Mouse (Mus musculus) CH12.LX (cell line): ENCODE data around the gene Mybpc1. TPM values are rescaled to one million over a fixed set of nuclear protein-coding genes. Genes with fewer than 3 reads are reported as not detected.

Experiments
- DNase-seq: peaks from one replicate; pipeline ENCODE4 v3.0.0-alpha.2; 2013; ENCODE audit errors: extremely low read depth
- H3K27ac ChIP-seq: 2 replicates; pipeline ENCODE4 v1.5.1; 2012; ENCODE audit warnings: low read depth, mild to moderate bottlenecking, control low read depth, moderate library complexity; ENCODE audit not compliant: insufficient read depth
- H3K27me3 ChIP-seq: replicated peaks from 2 replicates; pipeline ENCODE3; 2012; ENCODE audit warnings: inconsistent platforms
- H3K36me3 ChIP-seq, 2 experiments: replicated peaks in 1 of 2; 2 replicates each; pipeline versions ENCODE3 to v1.6.1; 2012; ENCODE audit warnings: inconsistent platforms in 1 of 2, low read length in 1 of 2, mild to moderate bottlenecking in 1 of 2, mixed read lengths in 1 of 2, moderate library complexity in 1 of 2; ENCODE audit not compliant: control insufficient read depth in 1 of 2, insufficient read depth in 1 of 2
- H3K4me1 ChIP-seq, 2 experiments: 2 replicates each; pipeline ENCODE4 v1.6.1; 2012; ENCODE audit warnings: inconsistent platforms in 1 of 2, moderate library complexity in 1 of 2; ENCODE audit not compliant: insufficient read depth in 2 of 2, control insufficient read depth in 1 of 2
- H3K4me2 ChIP-seq: 2 replicates; pipeline ENCODE4 v1.6.1; 2012; ENCODE audit warnings: low read depth, mild to moderate bottlenecking, control low read depth; ENCODE audit not compliant: poor library complexity, insufficient read depth, severe bottlenecking
- H3K4me3 ChIP-seq, 3 experiments: fragments of 150-350 bp in 1 of 3; sonication (generic) in 1 of 3; replicated peaks in 1 of 3; 2 replicates each; pipeline versions ENCODE3 to v1.5.1; 2011 to 2012; ENCODE audit warnings: low read depth in 2 of 3, low read length in 2 of 3, mild to moderate bottlenecking in 2 of 3, moderate library complexity in 2 of 3, control low read depth in 1 of 3, improper control_type of control experiment in 1 of 3, inconsistent platforms in 1 of 3, mixed read lengths in 1 of 3; ENCODE audit not compliant: poor library complexity in 1 of 3
- H3K79me2 ChIP-seq: replicated peaks from 2 replicates; pipeline ENCODE4 v1.6.1; 2012; ENCODE audit warnings: mild to moderate bottlenecking, moderate library complexity; ENCODE audit not compliant: control insufficient read depth, poor library complexity, insufficient read depth, severe bottlenecking; ENCODE audit errors: extremely low read depth
- H3K9ac ChIP-seq: 2 replicates; pipeline ENCODE4 v1.6.1; 2012; ENCODE audit warnings: low read depth, mild to moderate bottlenecking, control low read depth, moderate library complexity; ENCODE audit not compliant: insufficient read depth
- H3K9me3 ChIP-seq: replicated peaks from 2 replicates; pipeline ENCODE3; 2012; ENCODE audit warnings: low read length, inconsistent platforms, mixed read lengths
- BHLHE40 ChIP-seq: IDR thresholded peaks from 2 replicates; pipeline ENCODE4 v1.6.1; 2011; ENCODE audit warnings: mild to moderate bottlenecking, low read depth, low read length, improper control_type of control experiment
- CHD2 ChIP-seq: IDR thresholded peaks from 2 replicates; pipeline ENCODE4 v1.6.1; 2011; ENCODE audit warnings: low read length, improper control_type of control experiment
- CTCF ChIP-seq, 2 experiments: IDR thresholded peaks in 1 of 2; conservative IDR thresholded peaks in 1 of 2; 2 replicates each; pipeline ENCODE4 v1.5.1; 2011 to 2012; ENCODE audit warnings: low read depth in 2 of 2, low read length in 2 of 2, improper control_type of control experiment in 1 of 2, inconsistent platforms in 1 of 2, mild to moderate bottlenecking in 1 of 2, moderate library complexity in 1 of 2
- ELF1 ChIP-seq: IDR thresholded peaks from 2 replicates; pipeline ENCODE4 v1.6.1; 2014; ENCODE audit warnings: low read depth, mild to moderate bottlenecking, inconsistent platforms, low read length, improper control_type of control experiment
- EP300 ChIP-seq: IDR thresholded peaks from 2 replicates; pipeline ENCODE4 v1.6.1; 2011; ENCODE audit warnings: low read length, improper control_type of control experiment
- ETS1 ChIP-seq: conservative IDR thresholded peaks from 2 replicates; pipeline ENCODE4 v1.6.1; 2012; ENCODE audit warnings: low read depth, mild to moderate bottlenecking, inconsistent platforms, low read length, improper control_type of control experiment, moderate library complexity
- GABPA ChIP-seq: IDR thresholded peaks from 2 replicates; pipeline ENCODE4 v1.6.1; 2012; ENCODE audit warnings: low read depth, low read length, improper control_type of control experiment, inconsistent platforms; ENCODE audit not compliant: insufficient replicate concordance
- HCFC1 ChIP-seq: IDR thresholded peaks from 2 replicates; pipeline ENCODE4 v1.6.1; 2012; ENCODE audit warnings: low read depth, mild to moderate bottlenecking, inconsistent platforms, low read length, improper control_type of control experiment
- IRF4 ChIP-seq: IDR thresholded peaks from 2 replicates; pipeline ENCODE4 v1.6.1; 2014; ENCODE audit warnings: low read depth, mild to moderate bottlenecking, inconsistent platforms, low read length, improper control_type of control experiment
- JUN ChIP-seq: IDR thresholded peaks from 2 replicates; pipeline ENCODE4 v1.6.1; 2011; ENCODE audit warnings: low read depth, mild to moderate bottlenecking, low read length, improper control_type of control experiment, moderate library complexity; ENCODE audit not compliant: insufficient read depth
- JUND ChIP-seq: conservative IDR thresholded peaks from 2 replicates; pipeline ENCODE4 v1.6.1; 2011; ENCODE audit warnings: low read depth, low read length, improper control_type of control experiment
- MAX ChIP-seq: IDR thresholded peaks from 2 replicates; pipeline ENCODE4 v1.6.1; 2011; ENCODE audit warnings: low read length, improper control_type of control experiment
- MAZ ChIP-seq: IDR thresholded peaks from 2 replicates; pipeline ENCODE4 v1.6.1; 2012; ENCODE audit warnings: low read depth, mild to moderate bottlenecking, inconsistent platforms, low read length, improper control_type of control experiment, moderate library complexity
- MEF2A ChIP-seq: IDR thresholded peaks from 2 replicates; pipeline ENCODE4 v1.6.1; 2014; ENCODE audit warnings: low read depth, mild to moderate bottlenecking, inconsistent platforms, low read length, improper control_type of control experiment, borderline replicate concordance
- MXI1 ChIP-seq: IDR thresholded peaks from 2 replicates; pipeline ENCODE4 v1.6.1; 2011; ENCODE audit warnings: mild to moderate bottlenecking, low read depth, low read length, improper control_type of control experiment
- MYC ChIP-seq: IDR thresholded peaks from 2 replicates; pipeline ENCODE4 v1.6.1; 2011; ENCODE audit warnings: low read depth, mild to moderate bottlenecking, improper control_type of control experiment, low read length
- NRF1 ChIP-seq: IDR thresholded peaks from 2 replicates; pipeline ENCODE4 v1.6.1; 2014; ENCODE audit warnings: low read depth, mild to moderate bottlenecking, inconsistent platforms, low read length, improper control_type of control experiment, moderate library complexity
- PAX5 ChIP-seq: IDR thresholded peaks from 2 replicates; pipeline ENCODE4 v1.6.1; 2012; ENCODE audit warnings: low read length, inconsistent platforms, mixed read lengths
- POLR2A ChIP-seq: IDR thresholded peaks from 2 replicates; pipeline ENCODE4 v1.6.1; 2011; ENCODE audit warnings: low read depth, mild to moderate bottlenecking, improper control_type of control experiment, low read length
- RAD21 ChIP-seq: IDR thresholded peaks from 2 replicates; pipeline ENCODE4 v1.6.1; 2011; ENCODE audit warnings: low read depth, mild to moderate bottlenecking, low read length, improper control_type of control experiment, moderate library complexity
- SIN3A ChIP-seq: IDR thresholded peaks from 2 replicates; pipeline ENCODE4 v1.6.1; 2012; ENCODE audit warnings: low read length, improper control_type of control experiment, inconsistent platforms
- SMC3 ChIP-seq: IDR thresholded peaks from 2 replicates; pipeline ENCODE4 v1.6.1; 2011; ENCODE audit warnings: low read depth, low read length, improper control_type of control experiment
- TBP ChIP-seq: conservative IDR thresholded peaks from 2 replicates; pipeline ENCODE4 v1.6.1; 2011; ENCODE audit warnings: low read depth, low read length, improper control_type of control experiment
- TCF12 ChIP-seq: IDR thresholded peaks from 2 replicates; pipeline ENCODE4 v1.6.1; 2014; ENCODE audit warnings: low read depth, mild to moderate bottlenecking, inconsistent platforms, low read length, improper control_type of control experiment
- USF2 ChIP-seq: conservative IDR thresholded peaks from 2 replicates; pipeline ENCODE4 v1.6.1; 2011; ENCODE audit warnings: low read depth, low read length, improper control_type of control experiment
- ZC3H11A ChIP-seq: IDR thresholded peaks from 2 replicates; pipeline ENCODE4 v1.6.1; 2012; ENCODE audit warnings: low read depth, mild to moderate bottlenecking, inconsistent platforms, low read length, improper control_type of control experiment
- ZKSCAN1 ChIP-seq: IDR thresholded peaks from 2 replicates; pipeline ENCODE4 v1.6.1; 2012; ENCODE audit warnings: low read depth, inconsistent platforms, low read length, improper control_type of control experiment, borderline replicate concordance
- dilution Hi-C: fragments of 300-500 bp; cut with MboI; formaldehyde crosslinking; loops from 2 replicates; pipeline ENCODE4 v1.14.3; 2020; ENCODE audit warnings: low sequenced_read_pairs; ENCODE audit not compliant: extremely low pct_unique_long_range_greater_than_20kb, extremely low pct_ligation_motif_present
- in situ Hi-C: fragments of 300-500 bp; cut with MboI; formaldehyde crosslinking; loops from 3 replicates; pipeline ENCODE4 v1.14.3; 2019; ENCODE audit warnings: low sequenced_read_pairs, low pct_ligation_motif_present, low pct_unique_long_range_greater_than_20kb, mixed read lengths
- polyA plus RNA-seq: library from polyadenylated mRNA; unstranded; fragments of >175 nt; gene quantifications from 2 replicates; pipeline ENCODE4 v1.2.1, GENCODE M21; 2012; ENCODE audit warnings: low read depth; ENCODE audit not compliant: insufficient read length
- total RNA-seq, 2 experiments: library from RNA; depleted of rRNA; stranded (reverse); fragments of 300-350 nt in 1 of 2; fragments of >200 nt in 1 of 2; gene quantifications; 2 replicates each; pipeline ENCODE4 v1.2.3; 2012 to 2014

The Mybpc1 gene
- total and polyA plus RNA-seq, 3 experiments, result not detected

DNA sequence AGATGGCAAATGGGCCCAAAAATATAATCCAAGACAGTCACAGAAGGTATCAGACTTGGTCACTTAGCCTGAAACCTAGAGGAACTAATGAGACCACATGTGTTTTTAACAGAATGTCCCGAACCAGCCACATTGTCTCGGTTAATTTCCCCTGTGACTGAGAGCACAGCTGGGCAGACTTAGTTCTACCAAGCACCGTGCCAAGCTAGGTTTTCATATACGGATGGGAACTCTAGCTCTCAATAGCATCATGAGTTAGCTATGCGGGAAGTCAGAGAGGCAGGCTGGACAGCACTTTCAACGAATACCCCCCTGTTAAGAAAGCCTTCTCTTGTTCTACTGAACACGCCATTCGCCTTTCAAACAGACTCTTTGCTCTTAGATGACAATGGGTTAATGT lies 1.1 kb upstream of the Mybpc1 start:
- Histone ChIP-seq H3K79me2 (no peaks in the 10 kb centered on the region), H3K9me3 (no peaks in the 10 kb centered on the region), H3K4me2 (no peak overlapping the region), H3K27ac (no peak overlapping the region), H3K4me1 (no peaks in the 10 kb centered on the region), H3K9ac (no peak overlapping the region), H3K36me3 (no peaks in the 10 kb centered on the region), H3K4me3 (no peak overlapping the region), H3K27me3 (no peaks in the 10 kb centered on the region)
- no peak for TF ChIP-seq JUN
- TF ChIP-seq SIN3A, result no peak
- no peak for TF ChIP-seq GABPA
- TF ChIP-seq MEF2A, result no peak
- TF ChIP-seq PAX5, result no peak
- TF ChIP-seq TBP, result no peak
- no peak for TF ChIP-seq CHD2
- TF ChIP-seq IRF4, result no peak
- no peak for TF ChIP-seq MAZ
- TF ChIP-seq RAD21, result no peak
- no peak for TF ChIP-seq HCFC1
- no peak for TF ChIP-seq JUND
- TF ChIP-seq EP300, result no peak
- no peak for TF ChIP-seq MAX
- no peak for TF ChIP-seq ELF1
- TF ChIP-seq ZC3H11A, result no peak
- no peak for TF ChIP-seq ETS1
- TF ChIP-seq MXI1, result no peak
- TF ChIP-seq NRF1, result no peak
- in situ Hi-C loops (no loop called here), dilution Hi-C loops (no loop called here)
- no peak for DNase-seq

- in situ Hi-C loops, result no loop called here
- dilution Hi-C loops, result no loop called here
These were observed 1.2 kb downstream of the Mybpc1 start for GRCm38 (mm10) chr10:88603773-88604172.

More at GRCm38 (mm10) chr10:88603773-88604172, 1.2 kb downstream of the Mybpc1 start:
- TF ChIP-seq ZKSCAN1 (no peak), USF2 (no peak), EP300 (no peak), BHLHE40 (no peak), MAZ (no peak), SMC3 (no peak), CTCF (conservative IDR thresholded peaks at IDR 0.05 in 1 of 2, IDR thresholded peaks at IDR 0.05 in 1 of 2; ENCODE audit: low read depth in 2 of 2, low read length in 2 of 2) (no peak), JUN (no peak), TCF12 (no peak), ELF1 (no peak), MYC (no peak), POLR2A (no peak), JUND (no peak)
- H3K4me1 ChIP-seq, result no peaks in the 10 kb centered on the region
- H3K4me3 ChIP-seq, result no peak overlapping the region
- H3K9me3 ChIP-seq, result no peaks in the 10 kb centered on the region
- H3K36me3 ChIP-seq, result no peaks in the 10 kb centered on the region
- DNase-seq, result no peak
- H3K27me3 ChIP-seq, result no peaks in the 10 kb centered on the region
- H3K79me2 ChIP-seq, result no peaks in the 10 kb centered on the region
- H3K4me2 ChIP-seq, result no peak overlapping the region
- H3K9ac ChIP-seq, result no peak overlapping the region
- H3K27ac ChIP-seq, result no peak overlapping the region
